11 mouse cellular contexts compared by ENCODE assay signal in the genomic region with DNA sequence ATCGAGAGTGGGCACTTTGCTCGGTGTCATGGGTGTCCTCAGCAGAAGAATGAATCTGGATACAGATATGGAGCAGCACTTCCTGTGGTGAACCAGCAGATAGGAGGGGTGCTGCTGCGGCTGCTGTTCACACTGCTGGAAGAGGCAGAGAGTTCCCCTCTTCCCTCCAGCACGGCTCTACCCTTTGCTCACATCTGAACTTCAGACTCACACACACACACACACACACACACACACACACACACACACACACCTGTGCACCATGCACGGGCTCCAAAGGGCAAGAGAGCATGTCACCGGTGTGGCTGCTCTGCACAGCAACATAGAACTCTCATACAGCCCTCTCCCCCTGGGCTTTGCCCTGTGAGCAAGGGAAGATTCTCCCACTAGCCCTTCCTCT. TPM values are rescaled to one million over a fixed set of nuclear protein-coding genes. Genes with fewer than 3 reads are reported as not detected.
DNase-seq lines count a peak whose midpoint lies in the region; ATAC-seq and TF ChIP-seq lines count a peak whose summit lies in the region.
"Had no signal": no experiment of that assay in that cellular context is flagged by ENCODE, and none has a peak within 500 bp of the region (broad histone marks: within the 10 kb centered on the region; RNA-seq: fewer than 3 reads in every experiment).

No protein-coding gene starts in this region.

- no peak for TF ChIP-seq POLR2A in small intestine, adult 2 months (IDR thresholded peaks at IDR 0.05; ENCODE audit: low read depth, low read length)

- ATAC-seq in forebrain, postnatal 0 days, result no peak
- ATAC-seq in midbrain, embryonic 11.5 days (ENCODE audit: low FRiP score), result no peak
- peak; percentile 71 for ATAC-seq in kidney, embryonic 16.5 days (ENCODE audit: low FRiP score, low TSS enrichment)
- ATAC-seq: forebrain, embryonic 14.5 days had no signal

- TF ChIP-seq CTCF in forebrain, postnatal 0 days (IDR thresholded peaks at IDR 0.05; ENCODE audit: low read depth), result no peak
- no peak for TF ChIP-seq CTCF in small intestine, adult 2 months (IDR thresholded peaks at IDR 0.05; ENCODE audit: extremely low read depth, insufficient read length, insufficient replicate concordance, low read depth, low read length)

- no peak overlapping the region for H3K4me2 ChIP-seq in forebrain, postnatal 0 days (ENCODE audit: low read depth)
- no peak overlapping the region for H3K4me2 ChIP-seq in midbrain, embryonic 11.5 days
- no peak overlapping the region for H3K4me2 ChIP-seq in kidney, embryonic 16.5 days (replicated peaks; ENCODE audit: low read depth, low read length)
- H3K4me2 ChIP-seq: midbrain, embryonic 12.5 days had no signal

- 62% methylated on average over 6 of the region's 6 CpGs for WGBS in forebrain, embryonic 10.5 days
- 48% methylated on average over 6 of the region's 6 CpGs for WGBS in forebrain, postnatal 0 days
- 66% methylated on average over 6 of the region's 6 CpGs for WGBS in midbrain, embryonic 10.5 days
- 60% methylated on average over 6 of the region's 6 CpGs for WGBS in midbrain, embryonic 11.5 days
- WGBS in kidney, embryonic 16.5 days, result 41% methylated on average over 6 of the region's 6 CpGs
- WGBS in small intestine, adult 2 months, result 12% methylated on average over 6 of the region's 6 CpGs

- H3K27ac ChIP-seq in forebrain, embryonic 10.5 days, result peak overlapping the region; percentile 61
- H3K27ac ChIP-seq in forebrain, postnatal 0 days (ENCODE audit: low read depth, low read length), result no peak overlapping the region
- H3K27ac ChIP-seq in midbrain, embryonic 10.5 days (replicated peaks), result peak overlapping the region; percentile 60
- no peak overlapping the region for H3K27ac ChIP-seq in midbrain, embryonic 11.5 days (ENCODE audit: low read depth, low read length)
- H3K27ac ChIP-seq in kidney, embryonic 16.5 days (ENCODE audit: low read length), result no peak overlapping the region
- H3K27ac ChIP-seq in small intestine, adult 2 months (ENCODE audit: insufficient read depth, low read depth, low read length), result peak overlapping the region; percentile 71
- H3K27ac ChIP-seq: midbrain, embryonic 12.5 days had no signal

- no peak overlapping the region for H3K9ac ChIP-seq in forebrain, postnatal 0 days
- H3K9ac ChIP-seq in midbrain, embryonic 11.5 days (ENCODE audit: low read length), result no peak overlapping the region
- no peak overlapping the region for H3K9ac ChIP-seq in kidney, embryonic 16.5 days (replicated peaks; ENCODE audit: low read length)
- H3K9ac ChIP-seq: midbrain, embryonic 12.5 days had no signal

- peaks cover 63% of the 10 kb centered on the region for H3K27me3 ChIP-seq in forebrain, embryonic 10.5 days (ENCODE audit: poor library complexity, severe bottlenecking)
- no peaks in the 10 kb centered on the region for H3K27me3 ChIP-seq in forebrain, postnatal 0 days (ENCODE audit: insufficient read depth, low read length)
- H3K27me3 ChIP-seq in midbrain, embryonic 10.5 days (ENCODE audit: low read depth, poor library complexity, severe bottlenecking), result peaks cover 49% of the 10 kb centered on the region
- no peaks in the 10 kb centered on the region; the same call in 1 of the 2 replicates for H3K27me3 ChIP-seq in midbrain, embryonic 11.5 days (ENCODE audit: control insufficient read depth, insufficient read depth, low read length)
- no peaks in the 10 kb centered on the region for H3K27me3 ChIP-seq in kidney, embryonic 16.5 days (ENCODE audit: insufficient read depth, low read length)
- H3K27me3 ChIP-seq in small intestine, adult 2 months (ENCODE audit: control insufficient read depth, insufficient read depth, low read length), result no peaks in the 10 kb centered on the region

- H3K4me1 ChIP-seq in forebrain, embryonic 10.5 days, result peaks cover 27% of the 10 kb centered on the region
- H3K4me1 ChIP-seq in forebrain, postnatal 0 days (ENCODE audit: insufficient read depth), result no peaks in the 10 kb centered on the region
- peaks cover 30% of the 10 kb centered on the region for H3K4me1 ChIP-seq in midbrain, embryonic 10.5 days
- H3K4me1 ChIP-seq in midbrain, embryonic 11.5 days (ENCODE audit: control insufficient read depth, insufficient read depth, low read length), result no peaks in the 10 kb centered on the region; the same call in 1 of the 2 replicates
- H3K4me1 ChIP-seq in kidney, embryonic 16.5 days (ENCODE audit: insufficient read depth, low read length), result 0 out of 2 replicates have a peak, but pooled peaks cover 2% of the 10 kb centered on the region
- peaks cover 19% of the 10 kb centered on the region for H3K4me1 ChIP-seq in small intestine, adult 2 months (ENCODE audit: control insufficient read depth, insufficient read depth, insufficient read length, low read length)

- no peaks in the 10 kb centered on the region for H3K36me3 ChIP-seq in forebrain, embryonic 10.5 days (replicated peaks)
- no peaks in the 10 kb centered on the region for H3K36me3 ChIP-seq in forebrain, postnatal 0 days (ENCODE audit: insufficient read depth)
- H3K36me3 ChIP-seq in midbrain, embryonic 10.5 days, result no peaks in the 10 kb centered on the region
- H3K36me3 ChIP-seq in midbrain, embryonic 11.5 days (ENCODE audit: control insufficient read depth, insufficient read depth, low read length), result no peaks in the 10 kb centered on the region
- H3K36me3 ChIP-seq in kidney, embryonic 16.5 days (ENCODE audit: insufficient read depth, low read length), result no peaks in the 10 kb centered on the region
- H3K36me3 ChIP-seq in small intestine, adult 2 months (ENCODE audit: control insufficient read depth, insufficient read depth, low read length), result no peaks in the 10 kb centered on the region
- H3K36me3 ChIP-seq: midbrain, embryonic 12.5 days had no signal

- H3K4me3 ChIP-seq in forebrain, embryonic 10.5 days, result no peak overlapping the region
- no peak overlapping the region for H3K4me3 ChIP-seq in forebrain, postnatal 0 days (ENCODE audit: low read depth, low read length)
- H3K4me3 ChIP-seq in midbrain, embryonic 10.5 days, result no peak overlapping the region
- no peak overlapping the region for H3K4me3 ChIP-seq in midbrain, embryonic 11.5 days (ENCODE audit: low read depth, low read length)
- H3K4me3 ChIP-seq in kidney, embryonic 16.5 days (ENCODE audit: low read length), result no peak overlapping the region
- H3K4me3 ChIP-seq in small intestine, adult 2 months (ENCODE audit: low read depth, low read length), result no peak overlapping the region
- H3K4me3 ChIP-seq: midbrain, embryonic 12.5 days had no signal

- DNase-seq in forebrain, embryonic 10.5 days (ENCODE audit: extremely low spot score, low spot score), result no peak
- no peak for DNase-seq in forebrain, postnatal 0 days
- no peak for DNase-seq in midbrain, embryonic 10.5 days (ENCODE audit: low spot score)
- DNase-seq in midbrain, embryonic 11.5 days (ENCODE audit: low spot score, missing footprints), result no peak
- no peak for DNase-seq in left cerebral cortex, adult 18-20 months (ENCODE audit: low spot score in 2 of 2)
- no peak for DNase-seq in layer of hippocampus, postnatal 10 days (ENCODE audit: low spot score in 2 of 2)
- DNase-seq: cerebellum, adult 8-10 months had no signal

- H3K9me3 ChIP-seq in forebrain, embryonic 10.5 days, result no peaks in the 10 kb centered on the region
- no peaks in the 10 kb centered on the region for H3K9me3 ChIP-seq in forebrain, postnatal 0 days (ENCODE audit: low read length)
- H3K9me3 ChIP-seq in midbrain, embryonic 10.5 days (replicated peaks), result no peaks in the 10 kb centered on the region
- H3K9me3 ChIP-seq in midbrain, embryonic 11.5 days (ENCODE audit: control insufficient read depth, low read length), result no peaks in the 10 kb centered on the region
- H3K9me3 ChIP-seq in kidney, embryonic 16.5 days (ENCODE audit: low read length), result no peaks in the 10 kb centered on the region
- H3K9me3 ChIP-seq: midbrain, embryonic 12.5 days had no signal

RNA-seq across cellular contexts. Expression of gene Cbx4, which starts 20.3 kb away (rescaled TPM):
- 3.3 and 4.6 TPM in 2 replicates for polyA plus RNA-seq in forebrain, embryonic 10.5 days (2016; fragmentation: Nextera tagmentation; extraction: Ambion mirVana)
- total RNA-seq in forebrain, postnatal 0 days (2014; rRNA removed), result 36.1 and 38.6 TPM in 2 replicates
- 21.7 and 26.1 TPM in 2 replicates for polyA plus RNA-seq in forebrain, postnatal 0 days (2015; fragmentation: Nextera tagmentation; extraction: Ambion mirVana)
- polyA plus RNA-seq in midbrain, embryonic 10.5 days (2016; fragmentation: Nextera tagmentation; extraction: Ambion mirVana), result 5.1 and 7.1 TPM in 2 replicates
- polyA plus RNA-seq in midbrain, embryonic 11.5 days (2014; fragmentation: Nextera tagmentation; extraction: Ambion mirVana), result 6.3 and 7.0 TPM in 2 replicates
- 9.9 and 10.9 TPM in 2 replicates for polyA plus RNA-seq in kidney, embryonic 16.5 days (2015; fragmentation: Nextera tagmentation; extraction: Ambion mirVana)
- 4.2 and 7.6 TPM in 2 replicates for polyA plus RNA-seq in small intestine, adult 2 months (2012; rRNA removed)
- total RNA-seq in left cerebral cortex, adult 18-20 months (2021), result 10 to 100 TPM; 46.0 to 49.9 TPM
- 10 to 100 TPM; 49.2 to 51.2 TPM for total RNA-seq in layer of hippocampus, postnatal 10 days (2021)

Comparison
In these comparisons a context has a peak if more than half of its experiments do, and no peak if none do; other contexts are left out.
1. H3K27ac ChIP-seq: peak in forebrain, embryonic 10.5 days (single experiment), midbrain, embryonic 10.5 days (single experiment) and small intestine, adult 2 months (single experiment); none in forebrain, postnatal 0 days (single experiment), midbrain, embryonic 11.5 days (single experiment) and kidney, embryonic 16.5 days (single experiment).